Mouse (Mus musculus): ENCODE results near the gene Cecr2. TPM values are rescaled to one million over a fixed set of nuclear protein-coding genes. Genes with fewer than 3 reads are reported as not detected.
A peak's percentile ranks its signal among the peaks of the same experiment; 100 is the strongest.
"Not testable (repeated sequence)": the region's sequence is repeated elsewhere in the genome, so short reads cannot be mapped to it uniquely, and the experiment has no call there.

Gene Cecr2
- polyA plus RNA-seq, 1 experiment from 2014 or later: 6.4 TPM

DNA sequence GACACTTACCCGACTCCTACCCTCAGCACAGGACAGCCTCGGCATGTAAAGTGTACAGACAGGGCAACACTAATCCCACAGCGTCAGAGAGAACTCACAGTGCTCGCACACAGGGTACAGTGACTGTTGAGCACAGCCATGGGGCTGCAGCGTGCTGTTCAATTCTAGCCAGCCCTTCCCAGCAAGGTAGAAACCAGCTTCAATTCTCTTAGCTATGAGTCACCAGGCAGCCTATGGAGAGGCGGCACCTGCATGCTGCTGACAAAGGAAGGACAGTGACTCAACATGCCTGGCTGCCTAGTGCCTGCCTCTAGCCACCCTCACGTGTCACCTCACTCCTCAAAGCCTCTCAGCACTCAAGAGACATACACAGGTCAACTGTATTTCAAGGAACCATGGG, 131.8 kb downstream of the Cecr2 start:
- Histone ChIP-seq H3K9me3 (no peaks in the 10 kb centered on the region), H3K4me2 (replicated peaks) (no peak overlapping the region), H3K27me3 (no peaks in the 10 kb centered on the region), H3K9ac (no peak overlapping the region), H3K4me1 (no peaks in the 10 kb centered on the region), H3K4me3 (no peak overlapping the region), H3K27ac (no peak overlapping the region), H3K36me3 (peaks cover 88% of the 10 kb centered on the region)
- ATAC-seq (ENCODE audit: insufficient number of reproducible peaks, insufficient read depth, low FRiP score, low TSS enrichment): no peak
- 95% methylated on average over 7 of the region's 7 CpGs for WGBS

GRCm38 (mm10) chr6:120798905-120799304, 132.7 kb downstream of the Cecr2 start:
- H3K27me3 ChIP-seq: no peaks in the 10 kb centered on the region
- peaks cover 88% of the 10 kb centered on the region for H3K36me3 ChIP-seq
- H3K4me3 ChIP-seq: no peak overlapping the region
- WGBS: 84% methylated on average over 4 of the region's 4 CpGs
- H3K4me1 ChIP-seq: no peaks in the 10 kb centered on the region
- no peak overlapping the region for H3K27ac ChIP-seq
- no peak overlapping the region for H3K9ac ChIP-seq
- ATAC-seq (ENCODE audit: insufficient number of reproducible peaks, insufficient read depth, low FRiP score, low TSS enrichment): no peak
- no peaks in the 10 kb centered on the region for H3K9me3 ChIP-seq
- no peak overlapping the region for H3K4me2 ChIP-seq (replicated peaks)

DNA sequence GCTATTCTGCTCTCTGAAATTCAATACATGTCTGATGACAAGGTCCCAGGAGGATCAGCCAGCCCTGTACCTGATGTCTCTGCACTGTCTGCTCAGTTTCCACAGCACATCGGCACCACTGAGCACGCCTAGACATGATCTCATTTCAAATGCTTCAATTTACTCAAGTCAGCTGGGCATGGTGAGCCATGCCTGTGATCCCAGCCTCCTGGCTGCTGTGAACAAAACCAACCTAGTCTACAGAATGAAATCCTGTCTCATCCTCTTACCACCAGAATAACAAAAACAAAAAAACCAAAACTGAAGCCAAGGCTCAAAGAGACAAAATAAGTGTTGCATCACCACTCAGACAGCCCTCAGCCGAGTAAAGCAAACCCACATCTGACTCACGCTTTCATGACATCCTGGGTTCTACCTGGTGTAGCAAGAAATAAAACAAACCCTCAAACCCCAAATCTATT, 133.4 kb downstream of the Cecr2 start:
- H3K4me2 ChIP-seq (replicated peaks): no peak overlapping the region
- no peak overlapping the region for H3K27ac ChIP-seq
- 87% methylated on average over 4 of the region's 4 CpGs for WGBS
- H3K27me3 ChIP-seq: no peaks in the 10 kb centered on the region
- no peak for ATAC-seq (ENCODE audit: insufficient number of reproducible peaks, insufficient read depth, low FRiP score, low TSS enrichment)
- H3K4me1 ChIP-seq: no peaks in the 10 kb centered on the region
- peaks cover 88% of the 10 kb centered on the region for H3K36me3 ChIP-seq
- no peak overlapping the region for H3K4me3 ChIP-seq
- H3K9me3 ChIP-seq: no peaks in the 10 kb centered on the region
- H3K9ac ChIP-seq: no peak overlapping the region

DNA sequence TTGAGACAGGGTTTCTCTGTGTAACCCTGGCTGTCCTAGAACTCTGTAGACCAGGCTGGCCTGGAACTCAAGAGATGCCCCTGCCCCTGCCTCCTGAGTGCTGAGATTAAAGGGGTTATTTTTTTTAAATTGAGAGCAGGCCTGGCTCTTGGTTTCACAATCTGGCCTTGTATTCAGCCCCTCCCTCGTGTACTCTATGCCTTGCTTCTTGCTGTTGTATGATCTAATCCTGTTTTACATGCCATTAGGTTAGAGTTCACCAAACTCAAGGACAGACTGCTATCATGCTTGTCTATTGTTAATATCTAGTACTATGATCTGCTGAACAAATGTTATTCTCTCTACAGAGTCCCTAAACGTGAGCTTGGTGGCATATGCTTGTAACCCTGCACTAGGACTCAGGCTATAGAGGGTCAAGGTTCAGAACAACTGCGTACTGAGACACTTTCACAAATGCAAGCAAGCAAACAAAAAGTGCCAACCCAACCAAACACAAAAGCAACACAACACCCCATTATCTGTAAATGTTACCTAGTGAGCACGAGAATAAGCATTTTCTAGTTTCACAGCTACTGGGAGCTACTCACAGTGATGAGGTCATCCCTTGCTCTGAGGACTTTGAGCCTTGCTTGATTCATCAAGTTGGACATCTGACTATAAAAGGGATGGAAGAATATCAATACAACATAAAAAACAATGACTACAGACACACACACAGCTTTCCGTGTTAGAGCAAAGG, 141.0 kb downstream of the Cecr2 start:
- no peak for ATAC-seq (ENCODE audit: insufficient number of reproducible peaks, insufficient read depth, low FRiP score, low TSS enrichment)
- 87% methylated on average over 5 of the region's 5 CpGs for WGBS
- peaks cover 84% of the 10 kb centered on the region for H3K36me3 ChIP-seq

DNA sequence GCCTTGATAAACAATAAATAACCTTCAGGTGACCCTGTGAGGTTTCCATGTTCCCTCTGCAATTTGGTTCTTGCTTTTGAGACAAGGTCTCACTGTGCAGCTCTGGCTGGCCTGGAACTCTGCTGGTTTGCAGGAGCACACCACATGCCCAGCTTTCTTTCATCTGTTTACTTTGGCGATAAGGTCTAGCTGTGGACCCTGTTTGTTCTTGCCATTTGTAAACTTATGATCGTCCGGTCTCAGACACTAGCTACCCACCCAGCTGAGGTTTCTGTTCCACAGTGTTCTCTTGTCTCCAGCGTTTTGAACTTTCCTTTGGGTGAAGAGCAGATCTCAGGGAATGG, 141.5 kb downstream of the Cecr2 start:
- Histone ChIP-seq H3K4me3 (no peak overlapping the region), H3K27ac (no peak overlapping the region), H3K4me1 (no peaks in the 10 kb centered on the region), H3K36me3 (peaks cover 79% of the 10 kb centered on the region), H3K9me3 (no peaks in the 10 kb centered on the region), H3K4me2 (replicated peaks) (no peak overlapping the region), H3K27me3 (no peaks in the 10 kb centered on the region), H3K9ac (no peak overlapping the region)
- 93% methylated on average over 4 of the region's 4 CpGs for WGBS
- no peak for ATAC-seq (ENCODE audit: insufficient number of reproducible peaks, insufficient read depth, low FRiP score, low TSS enrichment)

More for the DNA sequence above, 141.0 kb downstream of the Cecr2 start:
- Histone ChIP-seq H3K4me3 (no peak overlapping the region), H3K27ac (no peak overlapping the region), H3K9me3 (no peaks in the 10 kb centered on the region), H3K4me1 (no peaks in the 10 kb centered on the region), H3K9ac (no peak overlapping the region), H3K27me3 (no peaks in the 10 kb centered on the region), H3K4me2 (replicated peaks) (no peak overlapping the region)

DNA sequence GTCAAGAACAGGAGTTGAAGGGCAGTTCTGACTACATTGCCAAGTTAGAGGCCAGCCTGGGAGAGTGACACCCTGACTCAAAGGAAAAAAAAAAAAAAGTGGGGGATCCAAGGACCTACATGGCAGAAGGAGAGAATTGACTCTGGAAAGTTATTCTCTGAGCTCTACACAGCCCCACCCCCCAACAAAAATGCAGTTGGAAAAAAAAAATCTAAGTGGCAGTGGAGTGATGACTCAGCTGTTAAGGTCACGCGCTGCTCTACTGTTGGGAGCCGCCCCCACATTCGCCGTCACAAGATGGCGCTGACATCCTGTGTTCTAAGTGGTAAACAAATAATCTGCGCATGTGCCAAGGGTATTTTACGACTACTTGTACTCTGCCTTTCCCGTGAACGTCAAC, 145.8 kb downstream of the Cecr2 start:
- H3K4me1 ChIP-seq; ATAC-seq (ENCODE audit: insufficient number of reproducible peaks, insufficient read depth, low FRiP score, low TSS enrichment); H3K4me2 ChIP-seq (replicated peaks); H3K4me3 ChIP-seq; H3K27me3 ChIP-seq; H3K9me3 ChIP-seq; H3K9ac ChIP-seq; H3K27ac ChIP-seq: not testable (repeated sequence)
- H3K36me3 ChIP-seq: peaks cover 38% of the 10 kb centered on the region
- 99% methylated on average over 10 of the region's 10 CpGs for WGBS

GRCm38 (mm10) chr6:120819294-120819693, 153.1 kb downstream of the Cecr2 start:
- Histone ChIP-seq H3K4me1 (peaks cover 9% of the 10 kb centered on the region), H3K9ac (no peak overlapping the region), H3K36me3 (peaks cover 23% of the 10 kb centered on the region), H3K4me3 (no peak overlapping the region), H3K9me3 (no peaks in the 10 kb centered on the region), H3K4me2 (replicated peaks) (no peak overlapping the region), H3K27me3 (no peaks in the 10 kb centered on the region), H3K27ac (no peak overlapping the region)
- no peak for ATAC-seq (ENCODE audit: insufficient number of reproducible peaks, insufficient read depth, low FRiP score, low TSS enrichment)
- 96% methylated on average over 2 of the region's 2 CpGs for WGBS

DNA sequence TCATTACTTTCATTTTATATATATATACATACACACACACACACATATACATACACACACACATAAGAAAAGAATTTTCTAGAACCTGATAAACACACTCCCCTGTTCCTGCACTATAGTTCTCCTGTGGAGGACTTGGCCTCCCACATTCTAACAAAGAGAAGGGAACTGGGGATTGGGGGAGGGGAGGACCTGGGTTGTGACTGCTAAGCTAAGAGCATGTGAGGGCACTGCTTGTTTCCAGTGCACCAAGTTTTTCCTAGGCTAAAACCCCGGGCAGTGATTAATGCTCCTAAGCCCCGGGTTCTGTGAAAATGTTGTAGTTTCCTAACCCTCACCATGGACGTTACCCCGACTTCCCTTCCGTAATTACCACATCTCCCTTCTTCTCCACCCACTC, 154.0 kb downstream of the Cecr2 start:
- no peaks in the 10 kb centered on the region for H3K27me3 ChIP-seq
- H3K4me2 ChIP-seq (replicated peaks): 0 out of 2 replicates have a peak overlapping the region, but pooled peaks have one; percentile 7
- H3K36me3 ChIP-seq: peaks cover 23% of the 10 kb centered on the region
- H3K4me3 ChIP-seq: no peak overlapping the region
- peaks cover 9% of the 10 kb centered on the region for H3K4me1 ChIP-seq
- no peak for ATAC-seq (ENCODE audit: insufficient number of reproducible peaks, insufficient read depth, low FRiP score, low TSS enrichment)
- H3K9ac ChIP-seq: no peak overlapping the region
- H3K9me3 ChIP-seq: no peaks in the 10 kb centered on the region
- H3K27ac ChIP-seq: no peak overlapping the region
- 81% methylated on average over 5 of the region's 5 CpGs for WGBS

Small RNA genes within 50 kb of the gene (microRNA-seq; reads per million reads assigned to microRNA genes)
- not detected for gene Gm25193

Other genes starting within 250 kb of the Cecr2 start
- 4.1 and 5.6 TPM in 2 replicates for gene Il17ra, start 203.1 kb upstream of the Cecr2 start, polyA plus RNA-seq (2016; fragmentation: Nextera tagmentation; extraction: Ambion mirVana)
- 0.65 and 0.71 TPM in 2 replicates for gene Tmem121b, start 172.6 kb upstream of the Cecr2 start, polyA plus RNA-seq (2016; fragmentation: Nextera tagmentation; extraction: Ambion mirVana)
- gene Hdhd5, start 135.1 kb upstream of the Cecr2 start, polyA plus RNA-seq (2016; fragmentation: Nextera tagmentation; extraction: Ambion mirVana): 19.4 and 22.9 TPM in 2 replicates
- gene Slc25a18, start 107.2 kb downstream of the Cecr2 start, polyA plus RNA-seq (2016; fragmentation: Nextera tagmentation; extraction: Ambion mirVana): 0.24 and 0.34 TPM in 2 replicates
- gene Atp6v1e1, start 156.4 kb downstream of the Cecr2 start, polyA plus RNA-seq (2016; fragmentation: Nextera tagmentation; extraction: Ambion mirVana): 121 TPM in 2 replicates
- gene Bcl2l13, start 169.8 kb downstream of the Cecr2 start, polyA plus RNA-seq (2016; fragmentation: Nextera tagmentation; extraction: Ambion mirVana): 37.1 TPM in 2 replicates